Mouse (Mus musculus): ENCODE results near the gene Wwp2.

The Wwp2 gene

DNA sequence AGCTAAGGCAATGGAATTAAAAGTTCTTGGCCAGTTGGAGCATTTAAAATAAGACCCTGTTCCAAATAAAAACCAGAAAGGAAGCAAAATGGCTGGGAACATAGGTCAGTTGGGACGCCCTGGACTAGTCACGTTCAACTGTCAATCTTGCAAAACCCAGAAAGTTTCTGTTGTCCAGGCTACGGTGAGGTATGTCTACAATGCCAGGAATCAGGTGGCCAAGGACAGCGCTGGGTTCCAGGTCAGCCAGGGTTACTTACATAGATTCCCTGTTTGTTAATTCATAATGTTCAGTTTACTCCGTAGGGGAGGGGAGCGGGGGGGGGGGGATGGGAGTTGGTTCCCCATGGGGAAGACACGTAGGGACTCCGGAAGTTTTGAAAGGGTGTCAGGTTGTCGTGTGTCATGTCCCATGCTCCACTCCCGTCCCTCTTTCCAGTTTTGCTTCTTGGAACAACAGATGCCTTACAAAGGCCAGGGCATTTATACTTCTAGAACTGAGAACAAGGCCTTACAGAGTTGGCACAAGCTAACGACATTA is 674 bp upstream of the Wwp2 start:
- no peak for DNase-seq

DNA sequence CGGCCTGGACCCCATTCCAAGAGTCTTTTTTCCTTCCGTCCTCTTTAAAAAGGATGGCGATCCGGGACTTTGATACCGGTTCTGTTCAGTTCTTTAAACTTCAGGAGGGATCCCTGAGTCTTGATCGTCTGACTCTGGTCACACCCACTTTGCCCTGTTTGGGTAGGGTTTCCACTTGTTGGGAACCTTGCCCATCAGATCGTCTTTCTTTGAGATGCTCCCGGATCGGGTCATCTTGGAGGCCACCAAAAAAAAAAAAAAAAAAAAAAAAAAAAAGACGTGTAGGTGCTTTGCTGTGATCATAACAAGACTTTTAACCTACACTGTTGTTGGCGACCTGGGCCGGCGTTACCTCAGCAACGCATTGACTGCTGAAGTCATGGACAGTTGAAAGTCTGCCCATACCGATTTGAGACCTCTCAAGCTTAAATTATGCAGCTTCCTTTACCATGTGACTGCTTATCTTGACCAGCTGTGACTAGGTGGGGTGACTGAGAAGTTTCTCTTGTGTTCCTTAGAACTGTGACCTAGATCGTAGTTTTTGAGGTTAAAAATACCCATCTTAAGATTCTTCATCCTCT is 766 bp downstream of the Wwp2 start:
- peak; percentile 45 to 50 for DNase-seq

DNA sequence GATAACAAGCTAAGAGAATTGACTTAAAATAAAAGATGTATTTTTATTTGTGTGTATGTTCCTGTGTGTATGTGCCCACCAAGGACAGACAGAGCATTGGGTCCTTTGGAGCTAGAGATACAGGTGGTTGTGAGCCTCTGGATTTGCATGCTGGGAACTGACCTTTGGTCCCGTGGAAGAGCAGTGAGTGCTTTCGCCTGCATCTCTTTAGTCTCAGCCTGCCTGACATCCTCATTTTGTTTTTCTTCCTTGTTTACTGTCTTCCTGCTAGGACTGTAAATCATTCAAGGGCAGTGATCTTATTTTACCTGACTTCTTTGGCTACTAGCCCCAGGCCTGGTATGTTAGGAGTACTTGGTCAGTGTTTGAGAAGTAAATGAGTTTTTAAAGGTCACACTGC is 1.5 kb downstream of the Wwp2 start:
- DNase-seq: peak; percentile 71 to 82

GRCm38 (mm10) chr8:107439880-107440625 is 3.9 kb downstream of the Wwp2 start:
- no peak for DNase-seq

DNA sequence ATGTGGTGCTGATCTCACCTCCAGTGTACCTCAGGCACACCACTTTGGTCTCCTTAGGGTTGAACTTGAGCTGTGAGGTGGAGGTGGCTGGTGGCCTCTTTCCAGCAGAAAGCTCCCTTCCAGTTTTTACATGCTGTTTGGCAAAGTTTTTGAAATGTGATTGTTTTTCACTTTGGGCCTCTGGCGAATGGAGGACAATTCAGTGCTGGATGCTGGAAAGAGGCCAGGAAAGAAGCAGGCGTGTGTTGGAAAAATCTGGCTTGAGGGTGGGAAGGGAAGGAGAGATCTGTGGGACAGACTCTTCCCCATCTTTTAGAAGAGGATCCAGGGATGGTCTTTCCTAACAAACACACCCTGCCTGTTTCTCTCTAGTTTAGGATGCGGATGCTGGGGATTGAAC is 8.5 kb downstream of the Wwp2 start:
- DNase-seq: peak in 1 of 2 experiments; percentile 21

- DNase-seq: no peak
Observed at GRCm38 (mm10) chr8:107447713-107448112, 11.5 kb downstream of the Wwp2 start.

DNA sequence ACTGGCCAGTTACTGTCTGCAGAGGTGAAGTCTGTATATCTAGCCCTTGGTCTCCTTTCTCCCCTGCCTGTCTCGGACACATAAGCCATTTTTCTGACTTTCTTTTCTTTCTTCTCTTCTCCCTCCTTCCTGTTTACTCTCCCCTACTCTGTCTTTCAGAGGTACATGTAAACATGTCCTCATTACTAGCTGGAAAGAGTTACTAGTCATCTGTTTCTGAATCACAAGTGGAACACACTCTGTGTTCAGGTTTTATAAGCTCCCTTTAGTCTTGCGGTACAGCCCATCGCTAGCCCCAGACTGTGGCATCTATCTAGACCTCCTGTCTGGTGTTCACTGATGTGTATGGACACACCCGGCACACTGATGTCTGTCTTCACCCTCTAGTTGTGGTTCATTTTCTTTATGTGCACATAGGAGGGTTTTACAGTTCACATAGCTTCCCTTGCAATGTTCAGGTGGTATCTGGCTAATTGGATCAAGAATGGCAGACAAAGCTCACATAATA is 12.3 kb downstream of the Wwp2 start:
- DNase-seq: no peak

DNA sequence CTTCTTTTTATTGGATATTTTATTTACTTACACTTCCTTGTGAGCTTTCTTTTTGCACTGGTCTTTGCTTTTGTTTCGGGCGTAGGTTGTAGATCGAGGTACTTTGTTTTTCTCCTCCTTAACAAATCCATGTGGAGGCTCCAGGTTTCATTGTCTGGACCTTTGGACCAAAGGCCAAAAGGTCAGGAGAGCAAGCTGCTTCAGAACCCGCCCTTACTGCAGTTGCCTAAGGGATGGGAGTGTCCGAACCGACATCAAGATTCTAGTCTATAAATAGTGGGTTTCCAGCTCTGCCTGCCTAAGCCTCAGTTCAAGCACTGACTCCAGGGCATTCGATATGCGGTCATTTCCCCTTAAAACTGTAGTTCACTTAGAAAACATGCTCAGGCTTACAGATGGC is 13.0 kb downstream of the Wwp2 start:
- DNase-seq: peak; percentile 79 to 83

- DNase-seq: no peak
Observed at GRCm38 (mm10) chr8:107449655-107450054, 13.5 kb downstream of the Wwp2 start.

- no peak for DNase-seq
Observed at GRCm38 (mm10) chr8:107451414-107452066, 15.4 kb downstream of the Wwp2 start.

GRCm38 (mm10) chr8:107453386-107453785 is 17.2 kb downstream of the Wwp2 start:
- DNase-seq: peak; percentile 70 to 81

DNA sequence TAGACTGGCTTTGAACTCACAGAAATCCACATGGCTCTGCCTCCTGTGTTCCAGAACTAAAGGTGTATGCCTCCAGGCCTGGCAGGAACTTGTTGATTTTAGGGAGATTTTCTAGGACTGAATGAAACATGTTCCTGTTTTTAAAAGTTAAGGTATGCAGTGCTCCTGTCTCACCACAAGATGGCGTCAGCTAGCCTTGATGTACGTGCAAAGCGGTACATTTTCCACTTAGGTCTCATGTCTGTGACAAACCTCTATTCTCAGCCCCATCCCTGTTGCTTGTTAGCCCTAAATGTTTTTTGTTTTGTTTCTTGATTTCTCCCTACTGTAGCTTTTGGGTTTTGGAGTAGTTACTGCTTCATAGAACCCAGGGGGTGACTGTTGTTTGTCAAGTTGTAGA is 19.1 kb downstream of the Wwp2 start:
- peak; percentile 37 to 48 for DNase-seq

DNA sequence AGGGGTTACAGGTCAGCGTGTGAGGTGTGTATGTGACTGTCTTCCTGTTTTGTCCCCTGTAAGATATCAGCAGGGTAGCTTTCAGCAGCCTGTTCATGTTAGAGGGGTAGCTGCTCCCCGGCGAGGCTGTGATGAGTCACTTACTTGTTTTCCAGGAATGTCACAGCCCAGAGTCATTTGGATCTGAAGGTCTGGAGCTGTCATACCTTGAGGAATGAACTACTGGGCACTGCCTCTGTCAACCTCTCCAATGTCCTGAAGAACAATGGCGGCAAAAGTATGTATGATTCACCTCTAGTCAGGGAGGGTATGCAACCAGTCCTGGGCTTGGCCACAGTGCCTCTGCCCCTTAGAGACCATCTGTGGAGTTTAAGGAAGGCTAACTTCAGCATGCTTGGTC is 21.6 kb downstream of the Wwp2 start:
- no peak for DNase-seq

DNA sequence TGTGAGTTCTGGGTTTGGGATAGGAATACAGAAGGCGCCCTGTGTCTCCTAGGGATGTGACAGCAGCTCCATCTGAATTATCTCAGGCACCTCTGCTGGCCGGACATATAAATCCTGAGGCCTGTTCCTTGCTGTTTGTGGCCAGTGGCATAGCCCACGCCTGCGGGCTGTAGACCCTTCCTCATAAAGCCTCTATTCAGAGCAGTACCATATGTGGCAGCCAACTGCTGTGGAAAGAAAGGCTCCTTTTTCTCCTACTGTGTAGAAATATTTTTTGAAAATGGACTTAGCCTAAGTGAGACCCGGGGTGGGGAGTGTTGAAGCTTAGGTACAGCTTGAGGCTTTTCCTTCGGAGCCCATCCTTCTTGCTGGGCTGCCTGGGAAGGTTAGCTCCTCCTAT is 22.1 kb downstream of the Wwp2 start:
- DNase-seq: no peak

- no peak for DNase-seq
Observed at GRCm38 (mm10) chr8:107462423-107462822, 26.3 kb downstream of the Wwp2 start.

DNA sequence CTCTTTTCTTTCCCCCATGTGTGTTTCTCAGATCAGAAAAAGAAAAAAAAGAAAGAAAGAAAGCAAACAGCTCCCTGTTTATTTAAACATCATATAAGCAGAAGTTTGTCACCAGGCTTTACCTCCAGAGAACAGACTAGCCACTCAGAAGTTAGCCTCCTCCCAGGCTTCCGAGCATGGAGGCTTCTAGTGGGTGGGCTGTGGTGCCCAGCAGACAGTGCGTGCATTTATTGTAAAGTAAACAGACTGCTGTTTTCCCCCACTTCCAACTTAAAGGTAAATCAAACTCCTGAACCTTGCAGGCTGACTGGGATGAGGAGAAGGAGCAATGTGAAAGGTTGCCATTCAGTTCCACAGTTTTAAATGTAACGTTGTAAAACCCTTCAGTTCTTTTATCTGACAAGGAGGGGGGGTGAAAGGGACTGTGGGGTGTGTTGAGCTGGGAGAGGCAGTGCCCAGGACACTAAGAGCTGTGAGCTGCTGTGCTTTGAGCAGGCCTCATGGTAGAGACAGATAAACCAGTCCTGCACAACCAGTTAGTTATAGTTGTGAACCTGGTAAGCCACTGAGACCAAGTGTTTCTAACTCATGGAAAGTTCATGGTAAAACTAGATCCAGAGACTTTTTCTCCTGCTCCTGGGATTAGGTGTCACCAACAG is 29.3 kb downstream of the Wwp2 start:
- DNase-seq: no peak

- no peak for DNase-seq
Observed at GRCm38 (mm10) chr8:107466642-107467041, 30.5 kb downstream of the Wwp2 start.

DNA sequence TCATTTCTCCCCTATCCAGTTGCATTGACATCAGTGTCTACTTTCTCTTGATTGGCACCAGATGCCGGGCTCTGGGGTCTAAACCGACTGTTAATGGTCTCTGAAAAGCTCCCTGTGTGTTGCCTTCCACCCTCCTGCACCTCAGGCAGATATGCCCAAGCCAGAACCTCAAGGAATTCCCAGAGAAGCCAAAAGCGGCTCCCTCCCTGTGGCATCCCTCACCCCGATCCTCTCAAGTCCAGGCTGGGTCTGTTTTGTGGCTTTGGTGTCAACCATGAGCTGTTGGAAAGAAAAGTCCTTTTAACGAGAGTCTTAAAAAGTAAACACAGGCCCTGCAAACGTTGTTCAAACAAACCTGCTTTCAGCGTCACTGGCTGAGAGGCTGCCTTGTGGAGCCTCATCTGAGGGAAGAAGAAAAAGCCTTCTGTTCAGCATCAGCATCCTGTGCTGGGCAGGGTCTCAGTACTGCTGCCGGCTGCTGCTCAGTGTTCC is 32.7 kb downstream of the Wwp2 start:
- DNase-seq: no peak

DNA sequence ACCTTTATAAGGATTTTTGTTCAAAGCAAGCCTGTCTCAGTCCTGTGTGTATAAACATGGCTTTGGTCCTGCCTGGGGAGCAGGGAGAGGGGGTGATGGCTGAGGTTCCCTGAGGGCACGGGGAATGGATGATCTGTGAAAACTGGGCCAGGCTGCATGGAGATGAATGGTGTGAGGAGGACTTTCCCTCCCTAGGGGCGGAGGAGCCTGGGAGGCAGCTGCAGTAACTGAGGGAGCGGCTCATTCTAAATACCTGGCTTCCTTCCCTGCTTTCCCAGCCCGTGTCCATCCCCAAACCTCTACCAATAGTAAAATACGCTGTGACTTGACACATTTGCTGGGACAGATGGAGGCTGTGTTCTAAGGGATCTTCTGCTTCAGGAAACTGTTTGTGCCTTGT is 34.1 kb downstream of the Wwp2 start:
- no peak for DNase-seq

DNA sequence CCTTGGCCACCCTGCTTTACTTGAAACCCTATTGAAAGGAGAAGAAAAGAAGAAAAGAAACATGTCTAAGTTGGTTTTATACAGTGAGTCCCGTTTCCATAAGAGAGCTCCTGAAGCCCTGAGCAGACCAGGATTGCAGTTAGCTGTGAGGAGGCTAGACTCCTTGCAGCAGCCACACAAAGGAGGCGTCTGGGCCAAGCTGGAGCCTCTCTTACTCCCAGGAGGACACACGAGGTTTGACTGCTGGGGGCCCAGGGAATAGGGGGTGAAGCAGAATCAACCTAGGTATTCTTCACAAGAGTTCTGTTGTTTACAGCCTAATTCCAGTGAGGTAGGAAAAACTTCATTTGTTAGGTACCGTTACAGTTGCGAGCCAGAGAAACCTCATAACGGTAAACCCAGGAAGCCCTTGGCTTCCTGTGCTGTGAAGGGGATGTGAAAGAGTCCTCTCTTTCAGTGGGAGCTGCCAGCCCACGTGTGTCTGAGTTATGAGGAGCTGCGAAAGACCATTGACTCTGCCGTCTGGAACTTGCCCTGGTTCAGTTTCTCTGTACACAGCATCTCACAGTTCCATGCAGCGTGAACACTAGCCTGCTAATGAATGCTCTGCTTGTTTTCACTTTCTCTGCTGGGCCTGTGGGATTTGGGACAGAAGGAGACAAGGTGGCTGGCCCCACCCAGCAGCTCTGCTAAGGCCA is 36.4 kb downstream of the Wwp2 start:
- DNase-seq: no peak

GRCm38 (mm10) chr8:107473369-107473768 is 37.2 kb downstream of the Wwp2 start:
- no peak for DNase-seq

DNA sequence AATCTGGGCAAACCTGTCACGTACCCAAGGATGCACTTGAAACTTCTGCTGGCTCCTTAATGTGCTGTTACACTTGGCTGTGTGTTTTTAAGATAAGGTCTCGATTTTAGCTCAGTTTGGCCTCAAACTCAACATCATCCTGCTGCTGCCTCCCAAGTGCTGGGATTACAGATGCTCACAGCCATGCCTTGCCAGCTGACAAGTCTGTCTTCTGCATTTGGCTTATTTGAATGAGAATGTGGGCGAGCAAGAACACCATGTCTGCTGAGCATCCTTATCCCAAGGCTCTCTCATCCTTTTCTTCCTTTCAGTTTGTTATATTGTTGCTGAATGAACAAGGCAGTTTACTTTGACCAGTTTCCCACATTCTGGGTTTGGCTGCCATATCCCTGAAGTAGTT is 39.4 kb downstream of the Wwp2 start:
- no peak for DNase-seq

Measured in kidney, postnatal 36 days (tissue).